Mouse (Mus musculus) midbrain, postnatal 0 days (tissue): ENCODE measurements at regions not wholly inside any gene's neighbourhood (a gene's known extent, or its start where the extent isn't known, plus 50 kb on each side); places are given as distances from the start of the nearest gene placed in this dataset.
"Not testable (repeated sequence)": the region's sequence is repeated elsewhere in the genome, so short reads cannot be mapped to it uniquely, and the experiment has no call there.

Experiments used
- ATAC-seq: fragments of 200-750 bp; cut with Nextera tagmentation; 2 replicates; pipeline ENCODE4 v1.8.0; 2017; ENCODE audit warnings: moderate number of reproducible peaks, mild to moderate bottlenecking, moderate TSS enrichment, moderate library complexity; ENCODE audit not compliant: low FRiP score
- DNase-seq: peaks from one replicate; pipeline ENCODE4 v3.0.0-alpha.2; 2015; ENCODE audit warnings: low spot score
- H3K27ac ChIP-seq: fragments of 300-500 bp; sonication (generic); 2 replicates; pipeline ENCODE4 v1.5.1; 2014; ENCODE audit warnings: low read depth, mild to moderate bottlenecking, low read length, mixed read lengths
- H3K27me3 ChIP-seq: fragments of 300-500 bp; sonication (generic); 2 replicates; pipeline ENCODE4 v1.6.1; 2014; ENCODE audit warnings: low read length, control low read depth, mixed read lengths; ENCODE audit not compliant: insufficient read depth
- H3K36me3 ChIP-seq: fragments of 300-500 bp; sonication (generic); 2 replicates; pipeline ENCODE4 v1.6.1; 2014; ENCODE audit warnings: low read length, control low read depth, mixed read lengths; ENCODE audit not compliant: insufficient read depth
- H3K4me1 ChIP-seq: fragments of 300-500 bp; sonication (generic); 2 replicates; pipeline ENCODE4 v1.6.1; 2014; ENCODE audit warnings: mild to moderate bottlenecking, control low read depth, antibody characterized with exemption, low read length, mixed read lengths; ENCODE audit not compliant: insufficient read depth
- H3K4me2 ChIP-seq: fragments of 300-500 bp; sonication (generic); 2 replicates; pipeline ENCODE4 v1.6.1; 2014; ENCODE audit warnings: low read depth, mild to moderate bottlenecking, low read length, mixed read lengths; ENCODE audit not compliant: poor library complexity, severe bottlenecking
- H3K4me3 ChIP-seq: fragments of 300-500 bp; sonication (generic); 2 replicates; pipeline ENCODE4 v1.5.1; 2014; ENCODE audit warnings: low read depth, mild to moderate bottlenecking, low read length, moderate library complexity
- H3K9ac ChIP-seq: fragments of 300-500 bp; sonication (generic); replicated peaks from 2 replicates; pipeline ENCODE4 v1.6.1; 2014; ENCODE audit warnings: mild to moderate bottlenecking, low read length, moderate library complexity, mixed read lengths; ENCODE audit not compliant: poor library complexity, severe bottlenecking
- H3K9me3 ChIP-seq: fragments of 300-500 bp; sonication (generic); 2 replicates; pipeline ENCODE4 v1.6.1; 2016; ENCODE audit warnings: low read length, control low read depth
- CTCF ChIP-seq: IDR thresholded peaks from 2 replicates; pipeline ENCODE4 v1.5.1; 2016; ENCODE audit warnings: antibody characterized with exemption, mild to moderate bottlenecking
- WGBS: fragments of 180-500 bp; shearing (Covaris S2); extraction: QIAGEN DNeasy Blood & Tissue Kit; methylation state at CpG from one replicate; pipeline ENCODE4 v1.1.7; 2014; 5-methylcytosine and 5-hydroxymethylcytosine counted together

GRCm38 (mm10) chr12:74825664-74826063 lies 351.5 kb downstream of the Kcnh5 start:
- Histone ChIP-seq H3K27ac (no peak overlapping the region), H3K4me3 (no peak overlapping the region), H3K4me1 (no peaks in the 10 kb centered on the region), H3K27me3 (no peaks in the 10 kb centered on the region), H3K9me3 (no peaks in the 10 kb centered on the region), H3K4me2 (no peak overlapping the region), H3K36me3 (no peaks in the 10 kb centered on the region), H3K9ac (no peak overlapping the region)
- no peak for TF ChIP-seq CTCF
- DNase-seq (peak; percentile 31), ATAC-seq (no peak)
- WGBS, result 21% methylated on average over 3 of the region's 3 CpGs

- Histone ChIP-seq H3K27me3 (no peaks in the 10 kb centered on the region), H3K9me3 (no peaks in the 10 kb centered on the region), H3K4me2 (no peak overlapping the region), H3K4me1 (no peaks in the 10 kb centered on the region), H3K9ac (no peak overlapping the region), H3K4me3 (no peak overlapping the region), H3K27ac (no peak overlapping the region), H3K36me3 (no peaks in the 10 kb centered on the region)
- ATAC-seq (no peak), DNase-seq (peak; percentile 71)
- WGBS, result 45% methylated on average over 3 of the region's 3 CpGs
- TF ChIP-seq CTCF, result no peak
These were observed 352.2 kb downstream of the Kcnh5 start for GRCm38 (mm10) chr12:74824735-74825494.

GRCm38 (mm10) chr12:74816181-74816580 lies 361.0 kb downstream of the Kcnh5 start:
- DNase-seq, ATAC-seq, H3K4me1 ChIP-seq, H3K36me3 ChIP-seq, H3K9me3 ChIP-seq, H3K4me2 ChIP-seq, H3K4me3 ChIP-seq, H3K9ac ChIP-seq, H3K27me3 ChIP-seq, H3K27ac ChIP-seq: not testable (repeated sequence)
- WGBS, result 82% methylated on average over 3 of the region's 3 CpGs

GRCm38 (mm10) chr12:74808571-74808970 lies 368.6 kb downstream of the Kcnh5 start:
- H3K9me3 ChIP-seq, H3K27ac ChIP-seq, H3K4me1 ChIP-seq, H3K4me2 ChIP-seq, H3K4me3 ChIP-seq, H3K9ac ChIP-seq, H3K27me3 ChIP-seq, ATAC-seq, H3K36me3 ChIP-seq, DNase-seq: not testable (repeated sequence)
- 96% methylated on average over 2 of the region's 2 CpGs for WGBS

- 95% methylated on average over 15 of the region's 15 CpGs for WGBS
- H3K4me3 ChIP-seq, ATAC-seq: not testable (repeated sequence)
These were observed 369.2 kb downstream of the Kcnh5 start for GRCm38 (mm10) chr12:74807926-74808325.

GRCm38 (mm10) chr12:74803740-74804512 lies 373.2 kb downstream of the Kcnh5 start:
- no peak overlapping the region for H3K9ac ChIP-seq
- no peaks in the 10 kb centered on the region for H3K27me3 ChIP-seq
- H3K4me1 ChIP-seq, result no peaks in the 10 kb centered on the region
- no peak overlapping the region for H3K4me3 ChIP-seq
- 68% methylated on average over 13 of the region's 13 CpGs for WGBS
- no peak overlapping the region for H3K27ac ChIP-seq
- peak; percentile 17 for DNase-seq
- H3K36me3 ChIP-seq, result no peaks in the 10 kb centered on the region
- no peak overlapping the region for H3K4me2 ChIP-seq
- peak; percentile 82 for ATAC-seq
- no peak for TF ChIP-seq CTCF
- H3K9me3 ChIP-seq, result no peaks in the 10 kb centered on the region

More at GRCm38 (mm10) chr12:74807926-74808325, 369.2 kb downstream of the Kcnh5 start:
- not testable (repeated sequence) for H3K4me2 ChIP-seq, DNase-seq, H3K9ac ChIP-seq, H3K27ac ChIP-seq, H3K36me3 ChIP-seq, H3K27me3 ChIP-seq, H3K9me3 ChIP-seq, H3K4me1 ChIP-seq
